Mouse (Mus musculus) G1E (cell line): ENCODE results near the gene Irs2.

Experiments used
- CTCF ChIP-seq: IDR thresholded peaks from 2 replicates; pipeline ENCODE4 v1.5.1; 2012; ENCODE audit warnings: low read depth, low read length, inconsistent platforms, mixed read lengths
- GATA1 ChIP-seq: IDR thresholded peaks from 2 replicates; pipeline ENCODE4 v1.6.1; 2012; ENCODE audit warnings: borderline replicate concordance, low read length, inconsistent platforms, mixed read lengths
- POLR2AphosphoS5 ChIP-seq: IDR thresholded peaks from 2 replicates; pipeline ENCODE4 v1.6.1; 2012; ENCODE audit warnings: low read depth, low read length, inconsistent platforms; ENCODE audit not compliant: insufficient replicate concordance

- TF ChIP-seq CTCF (no peak), GATA1 (no peak), POLR2AphosphoS5 (no peak)
Measured at GRCm38 (mm10) chr8:10935231-10935630, 73.0 kb downstream of the Irs2 start.
